Mouse (Mus musculus): ENCODE results near the gene Ankfy1. TPM values are rescaled to one million over a fixed set of nuclear protein-coding genes. Genes with fewer than 3 reads are reported as not detected.

The Ankfy1 gene
- 10 to 100 TPM; 32.5 to 34.0 TPM for total RNA-seq (2021)

- peak; percentile 95 to 97 for DNase-seq (ENCODE audit: low spot score in 2 of 2)
- intact Hi-C loops (cut with DNase I): loop anchor here (5.0 kb wide), 1 partner anchor 83 kb away; the partner anchor contains the start of gene Ube2g1
Observed at GRCm38 (mm10) chr11:72689551-72690510, at the start of gene Ankfy1. TSS of gene Ankfy1 (plus strand) at chr11:72690006.

GRCm38 (mm10) chr11:72642730-72643129 lies 47.1 kb upstream of the Ankfy1 start:
- intact Hi-C loops (cut with DNase I): no loop called here
- no peak for DNase-seq (ENCODE audit: low spot score in 2 of 2)

- intact Hi-C loops (cut with DNase I): no loop called here
- no peak for DNase-seq (ENCODE audit: low spot score in 2 of 2)
Observed at GRCm38 (mm10) chr11:72645386-72645785, 44.4 kb upstream of the Ankfy1 start.

GRCm38 (mm10) chr11:72650347-72650746 lies 39.5 kb upstream of the Ankfy1 start:
- DNase-seq (ENCODE audit: low spot score in 2 of 2): peak in 1 of 2 experiments; percentile 52
- intact Hi-C loops (cut with DNase I): no loop called here

- intact Hi-C loops (cut with DNase I): no loop called here
Observed at GRCm38 (mm10) chr11:72659918-72660317, 29.9 kb upstream of the Ankfy1 start.

GRCm38 (mm10) chr11:72660359-72660758 lies 29.4 kb upstream of the Ankfy1 start:
- intact Hi-C loops (cut with DNase I): no loop called here
- DNase-seq (ENCODE audit: low spot score in 2 of 2): no peak

More at GRCm38 (mm10) chr11:72659918-72660317, 29.9 kb upstream of the Ankfy1 start:
- no peak for DNase-seq (ENCODE audit: low spot score in 2 of 2)

- intact Hi-C loops (cut with DNase I): no loop called here
- no peak for DNase-seq (ENCODE audit: low spot score in 2 of 2)
Observed at GRCm38 (mm10) chr11:72664641-72665040, 25.2 kb upstream of the Ankfy1 start.

GRCm38 (mm10) chr11:72670634-72671033 lies 19.2 kb upstream of the Ankfy1 start:
- intact Hi-C loops (cut with DNase I): no loop called here
- DNase-seq (ENCODE audit: low spot score in 2 of 2): no peak

GRCm38 (mm10) chr11:72671294-72671988 lies 18.4 kb upstream of the Ankfy1 start:
- DNase-seq (ENCODE audit: low spot score in 2 of 2): no peak
- intact Hi-C loops (cut with DNase I): no loop called here

GRCm38 (mm10) chr11:72672438-72672837 lies 17.4 kb upstream of the Ankfy1 start:
- DNase-seq (ENCODE audit: low spot score in 2 of 2): no peak
- intact Hi-C loops (cut with DNase I): no loop called here

- no peak for DNase-seq (ENCODE audit: low spot score in 2 of 2)
Observed at GRCm38 (mm10) chr11:72675280-72675679, 14.5 kb upstream of the Ankfy1 start.

GRCm38 (mm10) chr11:72680726-72681125 lies 9.1 kb upstream of the Ankfy1 start:
- intact Hi-C loops (cut with DNase I): no loop called here
- no peak for DNase-seq (ENCODE audit: low spot score in 2 of 2)

More at GRCm38 (mm10) chr11:72675280-72675679, 14.5 kb upstream of the Ankfy1 start:
- intact Hi-C loops (cut with DNase I): no loop called here

GRCm38 (mm10) chr11:72683402-72683801 lies 6.4 kb upstream of the Ankfy1 start:
- intact Hi-C loops (cut with DNase I): no loop called here
- DNase-seq (ENCODE audit: low spot score in 2 of 2): no peak

GRCm38 (mm10) chr11:72686697-72687096 lies 3.1 kb upstream of the Ankfy1 start:
- DNase-seq (ENCODE audit: low spot score in 2 of 2): no peak
- intact Hi-C loops (cut with DNase I): no loop called here

GRCm38 (mm10) chr11:72688242-72688641 lies 1.6 kb upstream of the Ankfy1 start:
- no peak for DNase-seq (ENCODE audit: low spot score in 2 of 2)
- intact Hi-C loops (cut with DNase I): no loop called here

- intact Hi-C loops (cut with DNase I): no loop called here
- no peak for DNase-seq (ENCODE audit: low spot score in 2 of 2)
Observed at GRCm38 (mm10) chr11:72689115-72689514, 691 bp upstream of the Ankfy1 start.

- intact Hi-C loops (cut with DNase I): loop anchor here (5.0 kb wide), 1 partner anchor 85 kb away; the partner anchor contains the start of gene Ube2g1
- DNase-seq (ENCODE audit: low spot score in 2 of 2): no peak
Observed at GRCm38 (mm10) chr11:72692353-72692752, 2.5 kb downstream of the Ankfy1 start.

GRCm38 (mm10) chr11:72695025-72695424 lies 5.2 kb downstream of the Ankfy1 start:
- intact Hi-C loops (cut with DNase I): no loop called here
- DNase-seq (ENCODE audit: low spot score in 2 of 2): no peak

GRCm38 (mm10) chr11:72696368-72696971 lies 6.7 kb downstream of the Ankfy1 start:
- DNase-seq (ENCODE audit: low spot score in 2 of 2): no peak
- intact Hi-C loops (cut with DNase I): no loop called here

- DNase-seq (ENCODE audit: low spot score in 2 of 2): no peak
- intact Hi-C loops (cut with DNase I): no loop called here
Observed at GRCm38 (mm10) chr11:72697323-72697722, 7.5 kb downstream of the Ankfy1 start.

All from left cerebral cortex, postnatal 25 days (tissue).